Comparison of ENCODE assay signal across 8 mouse cellular contexts in genomic region chr5:112853179-112853578, GRCm38 (mm10). TPM values are rescaled to one million over a fixed set of nuclear protein-coding genes. Genes with fewer than 3 reads are reported as not detected.
DNase-seq lines count a peak whose midpoint lies in the region; ATAC-seq and TF ChIP-seq lines count a peak whose summit lies in the region.

No protein-coding gene starts in this region.

- no peaks in the 10 kb centered on the region for H3K36me3 ChIP-seq in embryonic facial prominence, embryonic 14.5 days (ENCODE audit: control insufficient read depth, insufficient read depth, low read length)
- H3K36me3 ChIP-seq in heart, embryonic 13.5 days = peaks cover 37% of the 10 kb centered on the region

- no peak overlapping the region for H3K9ac ChIP-seq in embryonic facial prominence, embryonic 14.5 days (ENCODE audit: low read depth, low read length)
- H3K9ac ChIP-seq in heart, embryonic 13.5 days = no peak overlapping the region

- H3K9me3 ChIP-seq in embryonic facial prominence, embryonic 14.5 days (ENCODE audit: control insufficient read depth, low read length) = no peaks in the 10 kb centered on the region
- H3K9me3 ChIP-seq in heart, embryonic 13.5 days = no peaks in the 10 kb centered on the region

- H3K4me3 ChIP-seq in embryonic facial prominence, embryonic 14.5 days (ENCODE audit: low read depth, low read length) = no peak overlapping the region
- H3K4me3 ChIP-seq in heart, embryonic 13.5 days = no peak overlapping the region

- peak; percentile 94 for ATAC-seq in embryonic facial prominence, embryonic 14.5 days (ENCODE audit: low read depth)
- ATAC-seq in heart, embryonic 13.5 days (ENCODE audit: extremely low read depth, insufficient number of reproducible peaks, low FRiP score, low TSS enrichment) = peak; percentile 38; the same call in 1 of the 2 replicates
- no peak for ATAC-seq in inflammation-experienced regulatory T-cells, adult 6 months

- no peak for TF ChIP-seq CTCF in brain, embryonic 14.5 days (IDR thresholded peaks at IDR 0.05; ENCODE audit: borderline replicate concordance, extremely low read depth, insufficient read depth, insufficient read length)

- no peak overlapping the region; the same call in 1 of the 2 replicates for H3K4me2 ChIP-seq in embryonic facial prominence, embryonic 14.5 days (ENCODE audit: low read depth, low read length)
- no peak overlapping the region for H3K4me2 ChIP-seq in heart, embryonic 13.5 days

- no peak for TF ChIP-seq POLR2A in brain, embryonic 14.5 days (IDR thresholded peaks at IDR 0.05; ENCODE audit: borderline replicate concordance, extremely low read depth, insufficient read depth, insufficient read length, poor library complexity, severe bottlenecking)

- peak overlapping the region; percentile 69; the same call in 1 of the 2 replicates for H3K27ac ChIP-seq in embryonic facial prominence, embryonic 14.5 days (replicated peaks; ENCODE audit: low read depth, low read length)
- H3K27ac ChIP-seq in heart, embryonic 13.5 days (replicated peaks) = 0 out of 2 replicates have a peak overlapping the region, but pooled peaks have one; percentile 5

- DNase-seq in brain, embryonic 14.5 days (ENCODE audit: low read depth) = peak; percentile 95
- peak; percentile 96 for DNase-seq in embryonic facial prominence, embryonic 14.5 days (ENCODE audit: low spot score)
- peak; percentile 92 to 93 for DNase-seq in kidney, postnatal 4 days
- DNase-seq in lung, postnatal 10 days = peak; percentile 88
- peak; percentile 44 to 55 for DNase-seq in right cerebral cortex, adult 2 months (ENCODE audit: low spot score in 2 of 2)
- no peak for DNase-seq in spleen, adult 18-20 months

- 17% methylated on average over 8 of the region's 8 CpGs for WGBS in embryonic facial prominence, embryonic 14.5 days
- 35% methylated on average over 8 of the region's 8 CpGs for WGBS in heart, embryonic 13.5 days

- no peaks in the 10 kb centered on the region for H3K27me3 ChIP-seq in embryonic facial prominence, embryonic 14.5 days (replicated peaks; ENCODE audit: control insufficient read depth, insufficient read depth, low read length)
- H3K27me3 ChIP-seq in heart, embryonic 13.5 days (replicated peaks) = 0 out of 2 replicates have a peak, but pooled peaks cover 5% of the 10 kb centered on the region

- H3K4me1 ChIP-seq in embryonic facial prominence, embryonic 14.5 days (ENCODE audit: control insufficient read depth, insufficient read depth, low read length) = peaks cover 23% of the 10 kb centered on the region
- peaks cover 48% of the 10 kb centered on the region for H3K4me1 ChIP-seq in heart, embryonic 13.5 days

RNA-seq across cellular contexts. Expression of gene Myo18b, which starts 43.0 kb away (rescaled TPM):
- polyA plus RNA-seq in brain, embryonic 14.5 days (2012; rRNA removed) = 1.1 and 1.8 TPM in 2 replicates
- polyA plus RNA-seq in embryonic facial prominence, embryonic 14.5 days (2014; fragmentation: Nextera tagmentation; extraction: Ambion mirVana) = 6.7 and 9.4 TPM in 2 replicates
- 17.1 and 17.7 TPM in 2 replicates for polyA plus RNA-seq in heart, embryonic 13.5 days (2015; fragmentation: Nextera tagmentation; extraction: Ambion mirVana)
- not detected for polyA plus RNA-seq in inflammation-experienced regulatory T-cells, adult 6 months (2017; shearing (Covaris generic))

Comparison
In these comparisons a context has a peak if more than half of its experiments do, and no peak if none do; other contexts are left out.
1. DNase-seq: peak in brain, embryonic 14.5 days (single experiment), embryonic facial prominence, embryonic 14.5 days (single experiment), kidney, postnatal 4 days (2 of 2), lung, postnatal 10 days (single experiment) and right cerebral cortex, adult 2 months (2 of 2); none in spleen, adult 18-20 months (0 of 2).